Mouse (Mus musculus) brain, embryonic 14.5 days (tissue): ENCODE data around the gene Prss22.

Source experiments
- CTCF ChIP-seq: fragments of 200-500 bp; IDR thresholded peaks from 2 replicates; pipeline ENCODE4 v1.5.1; 2012; ENCODE audit warnings: inconsistent platforms, mild to moderate bottlenecking, moderate library complexity, borderline replicate concordance; ENCODE audit not compliant: insufficient read depth, insufficient read length; ENCODE audit errors: extremely low read depth
- POLR2A ChIP-seq: fragments of 200-500 bp; IDR thresholded peaks from 2 replicates; pipeline ENCODE4 v1.6.1; 2012; ENCODE audit warnings: mild to moderate bottlenecking, inconsistent platforms, borderline replicate concordance; ENCODE audit not compliant: poor library complexity, insufficient read depth, insufficient read length, severe bottlenecking; ENCODE audit errors: extremely low read depth

- no peak for TF ChIP-seq POLR2A
- no peak for TF ChIP-seq CTCF
Observed at GRCm38 (mm10) chr17:24000404-24000803, 2.5 kb upstream of the Prss22 start.
